Mouse (Mus musculus) megakaryocyte, embryonic 14.5 days (primary cell): Measurements from ENCODE around the gene Gm49380.

ENCODE experiments used
- FLI1 ChIP-seq: IDR thresholded peaks from 2 replicates; pipeline ENCODE4 v1.6.1; 2012; ENCODE audit warnings: low read length, inconsistent platforms, mixed read lengths
- GATA1 ChIP-seq: IDR thresholded peaks from 3 replicates; pipeline ENCODE4 v1.6.1; 2012; ENCODE audit warnings: mixed read lengths, low read length, inconsistent platforms, borderline replicate concordance

- TF ChIP-seq GATA1 (no peak), FLI1 (no peak)
Observed at GRCm38 (mm10) chr9:44049381-44050165, 63.7 kb downstream of the Gm49380 start.
